In genomic region chr3:34493921-34494320, GRCm38 (mm10) we compare ENCODE assay signal across 11 mouse cellular contexts.
A peak's percentile ranks its signal among the peaks of the same experiment; 100 is the strongest.
DNase-seq lines count a peak whose midpoint lies in the region.
"Had no signal": no experiment of that assay in that cellular context is flagged by ENCODE, and none has a peak within 500 bp of the region (broad histone marks: within the 10 kb centered on the region; RNA-seq: fewer than 3 reads in every experiment).

No protein-coding gene starts in this region.

- intact Hi-C loops in heart, postnatal 10 days (cut with DNase I), result no loop called here

- peak; percentile 52 to 58 for DNase-seq in cerebellum, postnatal 14 days
- no peak for DNase-seq in cerebellum, adult 18-20 months
- DNase-seq in heart, adult 11 months, result peak; percentile 53
- DNase-seq in heart, postnatal 10 days, result no peak
- DNase-seq: adrenal gland, adult 2 months; adrenal gland, postnatal 10 days; adrenal gland, postnatal 25 days; cerebellum, adult 11-12 months; cerebellum, adult 8-10 months; cerebellum, adult 9-11 months; embryo, embryonic 11 days had no signal

Comparison
In these comparisons a context has a peak if more than half of its experiments do, and no peak if none do; other contexts are left out.
1. DNase-seq: peak in cerebellum, postnatal 14 days (2 of 2) and heart, adult 11 months (single experiment); none in cerebellum, adult 18-20 months (0 of 2) and heart, postnatal 10 days (0 of 2).